Mouse (Mus musculus) layer of hippocampus, postnatal 36 days (tissue): ENCODE measurements at regions not wholly inside any gene's neighbourhood (a gene's known extent, or its start where the extent isn't known, plus 50 kb on each side); places are given as distances from the start of the nearest gene placed in this dataset.

Experiments used
- DNase-seq, 2 experiments: peaks; one replicate each; pipeline ENCODE4 v3.0.0; 2022

DNA sequence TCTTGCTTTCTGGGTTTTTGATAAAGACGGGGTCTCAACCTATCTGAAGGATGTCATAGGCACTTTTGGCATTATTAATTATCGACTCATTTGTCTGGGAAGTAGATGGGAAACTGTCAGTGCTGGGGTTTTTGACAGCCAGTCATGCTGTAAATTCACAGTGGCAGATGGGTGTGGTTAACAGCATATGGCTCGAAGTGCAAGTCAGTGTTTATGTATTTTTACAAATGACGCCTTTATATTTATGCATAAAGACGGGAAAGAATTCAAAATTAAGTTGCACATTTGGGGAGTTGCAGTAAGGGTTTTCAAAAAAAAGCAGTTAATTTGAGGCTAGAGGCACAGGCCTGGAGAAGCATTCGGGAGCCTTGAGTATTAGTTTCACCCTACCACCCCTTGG lies 206.8 kb upstream of the Cdh5 start:
- peak in 1 of 2 experiments; percentile 9 for DNase-seq

GRCm38 (mm10) chr8:103895132-103895531 lies 206.3 kb upstream of the Cdh5 start:
- no peak for DNase-seq

GRCm38 (mm10) chr8:103897463-103897862 lies 204.0 kb upstream of the Cdh5 start:
- no peak for DNase-seq

DNA sequence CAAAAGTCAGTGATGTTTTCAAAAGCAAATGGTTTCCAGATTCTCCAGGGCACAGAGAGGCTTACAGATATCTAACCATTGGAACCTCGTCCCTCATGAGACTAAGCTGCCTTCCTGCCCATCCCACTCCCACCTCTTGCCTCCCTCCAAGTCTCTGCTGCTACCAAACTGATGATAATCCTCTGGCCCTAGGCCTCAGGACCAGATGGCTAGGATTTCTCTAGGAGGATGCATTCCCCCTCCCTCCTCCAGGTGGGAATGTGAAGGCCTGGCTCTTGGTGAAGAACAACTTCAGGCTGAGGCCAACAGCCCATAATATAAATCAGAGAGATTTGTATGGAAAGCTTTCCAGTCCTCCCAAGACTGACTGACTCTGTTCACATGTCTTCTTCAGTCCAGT lies 198.9 kb upstream of the Cdh5 start:
- no peak for DNase-seq

DNA sequence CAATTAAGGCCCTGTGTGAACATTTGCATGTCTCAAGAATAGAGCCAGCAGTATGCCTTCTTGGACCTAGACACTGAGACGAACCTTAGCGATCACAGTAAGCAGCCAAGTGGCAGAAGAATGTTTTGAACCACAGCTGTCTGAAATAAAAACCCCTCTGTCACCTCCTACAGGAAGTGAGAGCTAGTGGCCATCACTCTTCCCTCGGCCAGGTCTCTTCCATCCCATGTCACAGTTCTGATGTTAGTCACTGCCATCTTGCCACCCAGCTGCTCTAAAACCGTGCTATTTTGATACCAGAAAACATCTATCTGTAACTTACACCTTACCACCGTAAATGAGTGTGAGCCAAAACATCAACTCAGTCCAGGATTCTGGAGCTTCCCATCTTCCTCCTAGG lies 197.8 kb upstream of the Cdh5 start:
- no peak for DNase-seq

DNA sequence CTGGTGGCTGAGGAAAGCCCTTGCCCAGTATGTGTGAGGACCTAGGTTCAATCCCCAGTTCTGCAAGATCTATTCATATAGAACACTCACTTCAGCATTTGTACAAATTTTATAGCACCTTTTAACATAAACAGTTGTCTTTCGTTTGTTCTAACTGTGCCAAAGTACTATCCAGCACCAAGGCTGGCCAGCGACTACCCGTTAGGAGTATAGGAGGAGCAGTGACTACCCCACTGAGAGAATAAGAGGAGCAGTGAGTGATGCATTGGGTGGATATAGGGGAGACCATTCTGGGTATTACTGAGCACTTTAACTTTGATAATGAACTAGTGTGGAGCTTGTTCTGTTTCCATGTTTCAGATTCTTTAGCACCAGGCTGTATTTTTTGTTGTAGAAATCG lies 193.8 kb upstream of the Cdh5 start:
- no peak for DNase-seq

DNA sequence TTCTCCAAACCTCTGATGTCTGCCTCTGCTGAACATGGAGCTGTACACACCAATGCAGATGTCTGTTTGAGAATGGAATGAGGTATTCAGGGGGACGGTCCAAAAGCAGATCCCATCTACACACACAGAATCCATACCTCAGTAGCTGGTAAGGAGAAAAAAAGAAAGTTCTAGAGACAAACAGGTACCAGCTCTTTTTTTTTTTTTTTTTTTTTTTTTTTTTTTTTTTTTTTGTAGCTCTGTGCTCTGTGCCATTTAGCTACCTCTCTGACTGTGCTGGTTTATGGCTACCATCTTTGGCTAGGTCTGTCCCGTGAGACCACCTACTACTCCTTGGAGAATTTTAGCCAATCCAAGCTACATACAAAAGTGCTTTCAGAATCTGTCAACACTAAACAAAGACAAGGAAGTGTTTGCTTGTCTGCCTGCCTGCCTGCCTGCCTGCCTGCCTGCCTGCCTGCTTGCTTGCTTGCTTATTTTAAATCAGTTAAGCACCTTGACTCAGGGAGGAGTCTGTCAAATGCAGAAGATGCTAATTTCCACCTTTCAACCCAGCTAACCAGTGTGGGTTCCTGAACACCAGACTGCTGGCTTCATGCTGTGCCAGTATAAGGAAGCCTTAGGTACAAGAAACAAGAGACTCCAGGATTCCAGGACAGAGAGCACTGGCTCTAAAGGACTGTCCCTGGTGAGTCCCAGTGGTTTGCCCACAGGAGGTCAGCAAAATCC lies 190.0 kb upstream of the Cdh5 start:
- no peak for DNase-seq

DNA sequence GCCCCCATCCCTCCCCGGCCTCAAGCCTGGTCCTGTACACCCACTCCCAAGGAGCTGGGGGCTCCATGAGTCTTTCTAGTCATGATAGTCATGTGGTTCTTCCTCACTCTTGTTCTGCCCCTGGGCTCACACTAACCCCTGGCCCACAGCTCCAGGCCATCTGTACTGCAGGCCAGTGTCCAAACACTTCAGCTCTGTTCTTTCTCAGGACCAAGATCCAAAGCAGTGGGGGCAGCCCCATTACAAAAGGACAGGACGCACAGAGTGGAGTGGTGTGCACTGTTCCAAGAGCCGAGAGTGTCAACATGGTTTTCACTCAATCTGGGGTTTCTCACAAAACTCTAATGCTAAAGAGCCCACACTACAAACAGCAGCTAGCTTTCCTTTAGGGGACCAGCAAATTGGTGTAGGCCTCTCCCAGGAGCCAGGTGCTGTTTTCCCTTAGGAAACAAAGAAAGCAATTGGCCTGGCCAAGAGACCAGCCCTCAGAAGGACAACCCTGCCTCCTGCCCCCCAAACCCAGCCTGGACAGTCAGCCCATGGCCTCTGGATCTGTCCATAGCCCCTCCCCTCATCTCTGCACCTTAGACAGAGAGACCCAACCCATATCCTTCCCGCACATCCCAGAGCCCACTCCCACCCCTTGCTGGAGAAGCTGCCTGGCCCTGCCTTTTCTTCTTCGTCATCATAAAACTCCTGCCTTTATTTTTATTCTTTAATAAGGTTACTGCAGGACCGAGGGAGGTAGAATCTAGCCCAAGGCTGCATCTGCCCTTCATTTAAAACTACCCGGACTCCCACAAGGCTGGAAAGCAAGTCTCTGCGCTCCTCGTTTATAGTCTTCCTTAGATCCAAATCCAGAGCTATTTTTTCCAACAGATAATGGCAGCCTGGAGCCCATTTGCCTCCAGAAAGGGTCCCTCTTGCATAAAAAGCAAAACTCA lies 188.2 kb upstream of the Cdh5 start:
- no peak for DNase-seq

DNA sequence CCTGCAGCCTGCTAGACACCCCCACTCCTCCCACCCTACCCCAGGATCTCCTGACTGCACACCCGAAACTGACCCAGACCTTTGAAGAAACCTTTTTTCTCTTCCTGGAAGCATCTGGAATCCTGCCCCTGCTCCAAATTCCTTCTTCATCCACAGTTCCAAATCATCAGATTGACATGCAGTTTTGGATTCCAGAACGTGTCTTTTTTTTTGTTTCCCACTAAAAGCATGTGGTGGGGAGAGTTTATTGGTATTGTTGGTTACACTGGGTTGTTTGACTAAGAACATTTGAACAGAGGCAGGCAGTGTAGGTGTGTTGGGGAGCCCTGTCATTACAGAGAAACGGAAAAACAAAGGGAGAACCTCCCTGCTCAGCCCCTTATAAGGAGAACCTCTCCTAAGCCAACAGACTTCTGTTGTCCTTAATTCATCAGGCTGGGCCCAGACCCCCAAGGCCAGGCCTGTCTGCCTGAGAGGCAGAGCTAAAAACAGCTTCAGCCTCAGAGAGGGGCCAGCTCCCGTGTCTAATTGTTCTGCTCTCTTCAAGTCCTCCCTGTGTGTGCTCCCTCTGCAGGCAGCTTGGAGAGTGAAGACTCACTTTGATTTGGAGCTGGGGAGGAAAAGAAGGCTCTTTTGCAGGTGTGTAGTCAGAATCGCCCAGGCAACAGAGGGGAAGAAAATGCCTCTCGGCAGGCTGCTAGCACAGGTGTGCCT lies 187.3 kb upstream of the Cdh5 start:
- peak; percentile 13 to 27 for DNase-seq

GRCm38 (mm10) chr8:103919324-103919723 lies 182.1 kb upstream of the Cdh5 start:
- DNase-seq = no peak

DNA sequence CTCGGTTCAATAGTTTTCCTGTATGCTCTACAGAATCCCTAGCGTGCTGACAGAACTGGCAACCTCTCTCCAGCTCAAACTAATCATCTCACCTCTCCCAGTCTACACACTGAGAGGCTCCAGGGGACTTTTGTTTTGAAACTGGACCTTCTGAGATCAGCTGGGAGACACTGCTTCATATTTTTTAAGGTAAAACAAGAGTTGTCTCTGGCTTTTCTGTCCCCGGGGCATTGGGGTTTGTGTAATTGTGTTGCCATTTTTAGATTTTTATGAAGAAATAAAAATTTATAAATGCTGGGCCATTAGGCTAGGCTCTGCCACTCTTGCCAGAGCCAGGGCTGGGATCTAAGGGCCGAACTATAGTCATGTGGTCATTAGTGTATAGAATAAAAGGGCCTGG lies 179.8 kb upstream of the Cdh5 start:
- DNase-seq = no peak

GRCm38 (mm10) chr8:103922746-103923145 lies 178.7 kb upstream of the Cdh5 start:
- DNase-seq = no peak

DNA sequence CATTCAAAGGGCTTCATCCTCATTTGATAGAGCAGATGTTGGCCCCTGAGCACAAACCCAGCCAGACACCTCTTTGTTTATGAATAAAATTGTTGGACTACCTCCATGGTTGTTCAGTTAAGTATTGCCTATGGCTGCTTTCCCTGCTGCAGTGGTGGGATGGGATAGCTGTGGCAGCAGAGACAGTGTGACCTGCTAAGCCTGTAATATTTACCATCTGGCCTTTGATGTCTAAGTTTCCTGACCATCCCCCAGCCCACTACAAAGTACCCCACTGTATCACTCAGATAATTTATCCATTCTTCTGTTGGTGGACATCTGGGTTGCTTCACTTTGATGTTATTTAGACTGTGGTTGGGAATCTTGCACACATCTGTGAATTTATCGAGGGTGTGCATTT lies 168.7 kb upstream of the Cdh5 start:
- DNase-seq = no peak

- no peak for DNase-seq
Measured at GRCm38 (mm10) chr8:103936491-103936890, 164.9 kb upstream of the Cdh5 start.

DNA sequence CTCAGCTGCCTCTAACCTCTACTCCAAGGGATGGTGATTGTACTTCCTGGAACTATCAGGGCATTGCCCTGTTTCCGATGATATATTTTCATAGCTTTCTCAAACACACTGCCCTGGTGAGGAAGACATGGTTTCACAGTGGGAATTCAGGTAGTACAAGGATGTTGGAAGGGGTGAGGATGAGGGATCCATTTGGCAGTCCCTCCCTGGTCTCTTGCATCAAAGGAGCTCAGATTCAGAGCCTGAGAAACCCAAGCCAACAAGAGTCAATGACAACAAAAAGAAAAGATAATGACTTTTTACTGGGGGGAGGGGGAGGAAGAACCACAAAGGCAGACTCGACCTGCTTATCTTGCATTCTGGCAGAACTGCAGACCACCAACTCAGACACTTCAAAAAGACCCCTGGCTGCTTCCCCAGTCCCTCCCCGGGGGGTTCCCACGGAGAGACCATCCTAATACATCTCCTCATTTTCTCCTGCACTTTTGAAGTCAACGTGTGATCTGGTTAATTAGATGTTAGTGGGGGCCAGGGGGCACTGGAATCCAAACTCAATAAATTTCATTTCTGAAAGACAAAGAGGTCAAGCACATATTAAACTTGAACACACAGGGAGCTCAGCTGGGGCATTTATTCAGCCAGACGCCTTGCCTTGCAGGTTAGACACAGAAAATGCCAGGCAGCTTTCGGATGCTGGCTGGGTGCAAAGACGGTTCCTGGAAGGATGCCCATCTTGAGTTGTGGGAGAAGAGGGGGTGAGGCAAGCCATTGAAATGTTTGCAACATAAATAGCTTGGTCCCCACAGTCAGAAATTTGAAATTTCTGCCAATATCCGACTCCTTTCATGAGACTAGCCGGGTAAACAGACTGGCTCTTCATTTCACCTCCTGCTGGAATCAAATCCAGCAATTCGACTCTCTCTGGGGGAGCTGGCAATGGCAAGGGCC lies 162.9 kb upstream of the Cdh5 start:
- DNase-seq = peak; percentile 45 to 55

DNA sequence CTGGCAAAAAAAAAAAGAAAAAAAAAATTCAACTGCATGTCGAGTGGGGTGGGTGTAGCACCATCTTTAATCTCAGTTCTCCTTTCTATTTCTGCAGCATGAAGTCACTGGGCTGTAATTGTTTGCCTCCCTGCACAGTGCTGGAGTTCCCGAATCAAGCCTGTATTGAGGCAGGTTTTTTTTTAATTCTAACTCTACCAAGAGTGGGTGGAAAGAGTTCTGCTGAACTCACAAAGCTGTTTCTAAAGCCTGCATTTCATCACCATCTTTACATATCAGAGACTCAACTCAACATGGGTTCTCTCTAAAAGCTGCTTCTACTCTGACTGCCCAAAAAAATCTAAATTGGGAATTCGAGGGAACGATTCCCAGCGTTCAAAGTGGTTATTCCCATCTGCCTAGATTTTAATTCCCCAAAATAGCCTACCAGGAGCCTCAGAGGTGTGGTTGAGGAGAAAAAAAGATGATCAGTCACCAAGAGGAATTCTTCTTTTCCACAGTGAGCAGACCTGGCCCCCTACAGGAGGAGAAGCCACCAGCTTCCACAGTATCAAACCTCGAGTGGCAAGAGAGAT lies 160.4 kb upstream of the Cdh5 start:
- DNase-seq = no peak

DNA sequence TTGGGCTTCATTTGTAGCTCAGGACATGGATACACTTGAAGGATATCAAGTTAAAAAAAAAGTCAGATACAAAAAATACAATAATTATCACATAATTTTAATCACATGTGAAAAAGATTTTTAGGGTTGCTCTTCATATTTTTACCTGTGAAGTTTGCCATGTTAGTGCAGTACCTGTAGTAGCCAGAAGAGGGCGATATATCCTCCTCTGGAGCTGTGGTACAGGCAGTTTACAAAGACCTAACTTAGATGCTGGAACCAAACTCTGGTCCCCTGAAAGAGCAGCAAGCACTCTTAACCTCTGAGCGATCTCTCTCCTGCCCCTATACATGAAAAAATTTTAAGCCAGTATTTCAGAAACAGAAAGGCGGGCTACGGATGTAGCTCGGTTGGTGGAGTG lies 153.0 kb upstream of the Cdh5 start:
- no peak for DNase-seq

DNA sequence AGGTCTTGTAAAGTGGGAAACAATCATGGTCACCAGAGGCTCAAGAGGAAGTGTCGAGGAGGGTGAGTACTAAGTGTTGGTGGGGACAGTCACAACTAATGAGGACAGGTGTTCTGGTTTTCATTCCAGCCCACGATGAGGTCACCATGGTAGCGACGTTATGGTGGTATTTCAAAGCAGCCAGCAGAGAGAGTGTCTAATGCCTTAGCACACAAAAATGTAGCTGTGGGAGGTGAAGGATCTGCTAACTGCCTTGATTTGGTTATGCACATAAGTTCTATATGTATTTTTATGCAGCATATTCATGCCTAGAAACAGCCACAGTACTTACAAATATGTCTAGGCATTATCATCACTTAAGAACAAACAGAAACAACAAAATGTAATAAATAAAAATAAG lies 151.0 kb upstream of the Cdh5 start:
- no peak for DNase-seq

GRCm38 (mm10) chr8:103953586-103953985 lies 147.8 kb upstream of the Cdh5 start:
- DNase-seq = no peak

DNA sequence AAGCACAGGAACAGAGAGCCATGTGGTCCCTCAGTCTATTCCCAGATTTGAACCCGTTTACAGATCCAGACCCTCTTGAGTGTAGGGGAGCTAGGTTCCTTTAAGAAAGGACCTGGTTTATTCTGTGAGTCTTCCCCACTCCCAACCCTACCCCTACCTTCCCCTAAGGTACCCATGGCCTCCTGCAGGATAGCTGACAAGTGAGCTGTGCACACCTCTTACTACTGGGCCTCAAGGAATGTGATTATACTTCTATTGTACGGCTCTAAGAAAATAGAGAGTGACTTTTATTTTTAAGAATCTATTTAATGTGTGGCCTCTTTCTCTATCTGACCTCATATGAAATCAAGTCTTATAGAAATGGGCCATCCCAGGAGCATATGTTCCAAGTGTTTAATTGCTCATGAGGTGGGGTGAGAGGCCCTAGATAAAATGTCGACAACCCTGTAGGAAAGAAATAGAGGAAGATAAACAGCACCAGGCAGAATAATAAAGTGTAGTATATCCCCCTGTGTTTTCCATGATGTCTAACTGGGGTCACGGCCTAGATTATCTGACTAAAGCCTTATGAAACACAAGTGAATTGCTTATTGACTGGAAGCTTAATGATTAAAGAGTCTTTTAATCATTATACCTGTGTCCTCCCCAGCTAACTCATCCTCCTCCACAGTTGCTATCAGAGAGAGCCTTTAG lies 145.7 kb upstream of the Cdh5 start:
- DNase-seq = no peak
